Mouse (Mus musculus) adipocyte (in vitro differentiated cells): Measurements from ENCODE around the gene Slc19a3.

Experiments used
- DNase-seq: peaks from one replicate; pipeline ENCODE4 v3.0.0-alpha.2; 2016; ENCODE audit warnings: low spot score

Gene Slc19a3

GRCm38 (mm10) chr1:83038109-83038672, at the start of gene Slc19a3:
Gene Slc19a3 (minus strand): TSS chr1:83038448.
- DNase-seq: no peak

GRCm38 (mm10) chr1:83084790-83085189, 46.5 kb upstream of the Slc19a3 start:
- no peak for DNase-seq

DNA sequence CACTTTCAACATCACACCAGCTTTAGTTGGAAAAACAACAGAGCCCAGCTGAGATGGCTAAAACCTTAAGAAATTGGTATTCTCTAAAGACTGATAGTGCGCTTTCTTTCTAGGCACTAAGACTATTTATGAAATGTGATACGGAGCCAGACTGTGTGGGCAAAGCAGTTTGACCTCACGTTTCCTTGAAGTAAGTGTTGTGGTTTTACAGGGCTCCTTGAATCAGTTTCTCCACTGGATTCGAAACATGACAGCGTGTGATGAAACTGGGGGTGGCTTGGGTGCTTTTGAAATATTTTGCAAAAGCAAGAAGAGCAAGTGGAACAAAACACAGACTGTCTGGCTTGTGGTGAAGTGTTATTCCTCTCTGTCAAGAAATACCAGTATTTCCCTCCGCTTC, 38.8 kb upstream of the Slc19a3 start:
- no peak for DNase-seq

- DNase-seq: peak; percentile 33
Observed at GRCm38 (mm10) chr1:83076190-83076917, 38.1 kb upstream of the Slc19a3 start.

GRCm38 (mm10) chr1:83075526-83076189, 37.4 kb upstream of the Slc19a3 start:
- no peak for DNase-seq

GRCm38 (mm10) chr1:83067205-83067604, 29.0 kb upstream of the Slc19a3 start:
- no peak for DNase-seq

- DNase-seq: no peak
Observed at GRCm38 (mm10) chr1:83066577-83066976, 28.3 kb upstream of the Slc19a3 start.

- DNase-seq: peak; percentile 72
Observed at GRCm38 (mm10) chr1:83064851-83065250, 26.6 kb upstream of the Slc19a3 start.

DNA sequence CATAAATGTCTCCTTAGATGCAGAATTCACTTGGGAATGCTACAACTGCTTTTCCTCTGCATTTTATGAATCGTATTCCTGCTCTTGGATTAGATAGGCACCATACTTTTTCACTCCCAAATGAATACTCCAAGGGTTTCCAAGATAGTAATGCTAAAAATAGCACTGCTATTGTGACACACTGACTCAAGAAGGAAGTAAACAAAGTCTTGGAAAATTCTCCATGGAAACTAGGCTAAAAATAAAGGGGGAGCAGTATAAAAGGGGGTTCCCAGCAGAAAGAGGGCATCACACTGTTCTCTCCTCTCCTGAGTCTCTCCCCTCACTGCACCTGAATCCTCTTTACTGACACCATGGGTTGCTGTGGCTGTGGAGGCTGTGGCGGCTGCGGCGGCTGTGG, 22.4 kb upstream of the Slc19a3 start, which contains the start of gene Krtap28-13:
Krtap28-13 (plus strand) TSS at position 288 of the 400 bp plus-strand sequence.
- peak; percentile 37 for DNase-seq

DNA sequence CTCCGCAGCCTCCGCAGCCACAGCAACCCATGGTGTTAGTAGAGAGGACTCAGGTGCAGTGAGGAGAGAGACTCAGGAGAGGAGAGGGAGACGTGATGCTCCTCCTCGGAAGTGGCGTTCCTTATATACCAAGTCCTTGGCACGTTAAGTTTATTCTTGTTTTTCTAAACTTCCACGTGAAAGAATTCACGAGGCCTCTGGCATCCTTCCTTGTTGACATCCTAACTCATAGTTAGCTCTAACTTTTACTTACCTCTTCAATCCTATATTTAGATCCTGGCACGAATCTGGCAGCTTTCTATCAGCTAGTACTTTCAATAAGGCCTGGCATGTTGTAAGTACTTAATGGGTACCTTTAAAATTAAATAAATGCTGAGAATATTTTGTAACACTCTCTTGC, 21.0 kb upstream of the Slc19a3 start, which contains the start of gene A030005K14Rik:
A030005K14Rik (minus strand) TSS at position 101 of the 400 bp plus-strand sequence.
- no peak for DNase-seq

- peak; percentile 21 for DNase-seq
Observed at GRCm38 (mm10) chr1:83058481-83058880, 20.2 kb upstream of the Slc19a3 start.

- no peak for DNase-seq
Observed at GRCm38 (mm10) chr1:83044882-83045427, 6.7 kb upstream of the Slc19a3 start, which contains the start of gene Gm47969. Gene Gm47969 (plus strand): TSS chr1:83044932.

DNA sequence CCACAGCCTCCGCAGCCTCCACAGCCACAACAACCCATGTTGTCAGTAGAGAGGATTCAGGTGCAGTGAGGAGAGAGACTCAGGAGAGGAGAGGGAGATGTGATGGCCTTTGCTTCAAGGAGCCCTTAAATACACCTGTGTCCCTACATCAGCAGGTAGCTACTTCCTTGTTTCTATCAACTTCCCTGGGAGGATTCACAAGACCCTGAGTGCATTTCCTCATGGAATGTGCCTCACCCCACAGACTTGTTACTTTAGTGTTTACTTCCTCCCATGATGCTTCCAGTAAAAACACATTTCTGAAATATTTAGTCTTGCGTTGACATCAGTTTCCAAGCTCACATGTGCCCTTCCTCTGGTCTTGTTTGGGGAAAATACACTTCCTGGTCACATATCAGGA, 4.1 kb upstream of the Slc19a3 start, which contains the start of gene Krtap28-10:
Krtap28-10 (minus strand) TSS at position 101 of the 400 bp plus-strand sequence.
- DNase-seq: no peak

GRCm38 (mm10) chr1:83039080-83039479, 832 bp upstream of the Slc19a3 start:
- no peak for DNase-seq

- DNase-seq: no peak
Observed at GRCm38 (mm10) chr1:83036892-83037667, 1.2 kb downstream of the Slc19a3 start.

- DNase-seq: no peak
Observed at GRCm38 (mm10) chr1:83034509-83034908, 3.7 kb downstream of the Slc19a3 start.

GRCm38 (mm10) chr1:83032508-83032907, 5.7 kb downstream of the Slc19a3 start:
- DNase-seq: no peak

GRCm38 (mm10) chr1:83031950-83032349, 6.3 kb downstream of the Slc19a3 start:
- DNase-seq: no peak

- DNase-seq: no peak
Observed at GRCm38 (mm10) chr1:83016556-83016955, 21.7 kb downstream of the Slc19a3 start.

DNA sequence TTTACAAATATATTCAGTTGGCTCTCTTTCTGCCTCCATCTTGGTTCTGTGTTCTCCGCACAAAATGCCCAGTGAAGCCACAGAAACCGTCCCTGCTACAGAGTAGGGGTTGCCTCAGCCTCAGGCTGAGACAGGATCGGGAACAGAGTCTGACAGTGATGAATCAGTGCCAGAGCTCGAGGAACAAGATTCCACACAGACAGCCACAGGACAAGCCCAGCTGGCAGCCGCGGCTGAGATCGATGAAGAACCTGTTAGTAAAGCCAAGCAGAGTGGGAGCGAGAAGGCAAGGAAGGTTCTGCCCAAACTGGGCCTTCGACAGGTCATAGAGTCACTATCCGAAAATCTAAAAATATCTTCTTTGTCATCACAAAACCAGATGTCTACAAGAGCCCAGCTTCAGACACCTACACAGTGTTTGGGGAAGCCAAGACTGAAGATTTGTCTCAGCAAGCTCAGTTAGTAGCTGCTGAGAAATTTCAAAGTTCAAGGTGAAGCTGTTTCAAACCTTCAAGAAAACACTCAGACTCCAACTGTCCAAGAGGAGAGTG, 22.8 kb downstream of the Slc19a3 start:
- DNase-seq: no peak

DNA sequence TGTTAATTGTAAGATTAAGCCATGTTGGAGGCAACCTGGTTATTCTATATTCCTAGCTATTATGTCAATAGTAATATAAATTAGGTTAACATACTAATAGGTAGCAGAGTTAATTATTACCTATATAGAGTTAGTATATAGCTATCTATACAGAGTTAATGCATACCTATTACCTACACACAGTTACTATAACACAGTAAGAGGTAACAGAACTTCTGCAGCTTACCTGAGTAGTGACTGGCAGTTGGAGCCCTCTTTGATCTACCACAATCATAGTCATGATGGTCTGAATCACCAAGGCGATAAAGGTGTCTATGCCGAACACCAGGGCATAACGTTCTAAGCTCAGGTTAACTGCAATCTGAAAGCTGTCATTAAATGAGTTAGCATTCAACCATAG, 23.8 kb downstream of the Slc19a3 start:
- no peak for DNase-seq
